Mouse (Mus musculus) naive thymus-derived CD4-positive, alpha-beta T cell, adult 2 months (primary cell): Measurements from ENCODE around the gene Lfng.
A peak's percentile ranks its signal among the peaks of the same experiment; 100 is the strongest.

Experiments
- DNase-seq: peaks from one replicate; pipeline ENCODE4 v3.0.0-alpha.2; 2011; ENCODE audit warnings: low read depth

Lfng gene

DNA sequence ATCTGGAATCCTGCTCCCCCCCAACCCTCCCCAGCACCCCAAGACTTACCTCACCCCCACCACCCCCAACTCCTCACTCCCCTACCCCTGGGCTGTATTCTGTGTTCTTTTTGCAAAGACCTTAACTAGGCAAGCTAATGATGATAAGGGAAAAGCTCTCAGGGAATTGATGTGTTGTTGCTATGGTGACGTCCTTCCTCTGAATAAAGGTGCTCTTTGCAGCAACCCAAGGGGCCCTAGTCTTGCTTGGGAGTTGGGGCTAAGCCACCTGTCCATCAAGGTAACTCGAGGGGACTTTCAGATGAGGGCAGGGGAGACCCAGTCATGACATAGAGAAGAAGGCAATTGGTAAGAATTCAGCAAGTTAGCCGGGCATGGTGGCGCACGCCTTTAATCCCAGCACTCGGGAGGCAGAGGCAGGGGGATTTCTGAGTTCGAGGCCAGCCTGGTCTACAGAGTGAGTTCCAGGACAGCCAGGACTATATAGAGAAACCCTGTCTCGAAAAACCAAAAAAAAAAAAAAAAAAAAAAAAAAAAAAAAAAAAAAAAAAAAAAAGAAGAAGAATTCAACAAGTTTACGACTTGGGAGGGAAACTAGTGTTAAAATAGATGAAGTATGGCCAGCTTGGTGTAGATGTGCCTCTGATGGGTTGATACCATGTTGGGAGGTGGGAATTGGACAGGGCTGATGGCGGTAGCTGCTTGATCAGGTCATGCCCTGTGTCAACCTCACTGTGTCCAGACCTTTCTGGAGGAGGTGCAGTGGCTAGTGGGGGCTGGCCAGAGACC is 8.4 kb downstream of the Lfng start:
- DNase-seq, result peak; percentile 50

DNA sequence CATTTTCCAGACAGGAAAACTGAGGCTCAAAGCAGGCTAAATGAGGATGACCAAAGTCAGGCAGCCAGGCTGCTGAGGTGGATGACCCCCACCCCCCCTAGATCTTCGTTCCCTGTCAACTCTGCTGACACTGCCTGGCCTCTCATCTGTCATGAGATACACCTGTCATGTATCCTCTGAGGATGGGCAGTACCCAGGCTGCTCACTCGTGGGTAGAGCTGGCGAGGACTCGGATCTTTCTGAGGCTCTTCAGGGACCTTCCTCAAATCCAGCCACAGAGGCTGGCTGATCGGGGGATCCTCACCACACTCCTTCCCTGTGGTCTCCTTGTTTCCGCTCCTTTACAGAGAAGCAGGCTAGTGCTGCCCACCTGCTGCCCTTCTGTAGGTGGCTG is 9.0 kb downstream of the Lfng start:
- DNase-seq, result peak; percentile 52

DNA sequence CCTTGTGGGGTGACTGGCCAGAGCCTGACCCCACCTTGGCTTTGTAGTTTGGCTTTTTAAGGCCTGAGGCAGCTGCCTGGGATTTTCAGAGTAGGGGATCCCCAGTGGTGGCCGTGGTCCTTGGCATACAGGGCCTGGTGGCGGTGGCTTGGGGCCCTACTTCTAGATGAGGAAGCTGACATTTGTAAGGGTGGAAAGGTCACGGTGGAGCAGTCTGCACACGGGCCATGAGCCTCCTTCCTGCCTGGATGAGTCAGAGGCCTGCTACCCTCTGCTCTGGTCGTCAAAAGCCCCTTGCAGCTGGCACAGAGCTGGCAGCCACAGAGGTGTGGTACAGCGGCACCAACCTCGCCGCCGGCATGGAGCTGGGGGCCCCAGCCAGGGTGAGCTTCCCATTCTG is 9.6 kb downstream of the Lfng start:
- peak; percentile 79 for DNase-seq

DNA sequence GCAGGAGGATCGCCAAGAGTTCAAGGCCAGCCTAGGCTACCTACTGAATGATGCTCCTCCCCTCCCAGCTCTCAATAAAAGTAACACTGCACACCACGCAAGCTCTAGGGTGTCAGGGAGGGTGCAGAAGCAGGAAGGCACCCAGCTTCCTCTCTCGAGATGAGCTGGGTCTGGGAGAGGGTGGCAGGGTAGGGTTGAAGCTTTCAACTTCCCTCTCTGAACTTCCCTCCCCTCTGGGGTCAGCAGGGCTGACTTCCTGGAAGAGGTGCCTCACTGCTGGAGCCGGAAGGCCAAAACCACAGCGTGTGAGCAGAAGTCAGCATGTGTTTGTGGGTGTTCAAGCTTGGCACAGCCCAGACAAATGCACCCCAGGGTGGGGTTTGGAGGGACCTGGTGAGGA is 10.6 kb downstream of the Lfng start:
- DNase-seq, result peak; percentile 88

DNA sequence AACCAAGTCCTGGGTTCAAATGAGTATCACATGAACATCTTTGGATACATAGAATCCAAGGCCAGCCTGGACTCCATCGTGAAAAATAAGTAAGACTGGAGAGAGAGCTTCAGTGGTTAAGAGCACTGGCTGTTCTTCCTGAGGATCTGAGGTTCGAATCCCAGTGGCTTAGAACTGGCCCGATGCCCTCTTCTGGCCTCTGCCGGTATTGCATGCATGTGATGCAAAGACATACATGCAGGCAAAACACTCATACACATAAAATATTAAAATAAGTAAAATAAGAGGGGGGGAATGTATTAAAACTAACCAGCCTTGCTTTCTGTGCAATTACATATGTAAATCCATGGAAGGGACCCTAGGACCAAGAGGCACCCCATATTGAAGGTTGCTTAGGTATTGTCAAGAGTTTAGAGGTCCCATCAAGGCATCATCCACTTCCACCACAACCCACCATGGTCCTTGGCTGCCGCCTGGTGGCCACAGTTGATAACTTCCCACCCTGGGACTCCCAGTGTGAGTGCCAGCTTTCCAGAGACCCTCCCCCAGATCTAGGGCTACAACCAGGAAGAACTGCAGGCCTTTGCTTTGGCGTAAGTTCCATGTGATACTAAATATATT is 12.1 kb downstream of the Lfng start:
- DNase-seq, result peak; percentile 91

DNA sequence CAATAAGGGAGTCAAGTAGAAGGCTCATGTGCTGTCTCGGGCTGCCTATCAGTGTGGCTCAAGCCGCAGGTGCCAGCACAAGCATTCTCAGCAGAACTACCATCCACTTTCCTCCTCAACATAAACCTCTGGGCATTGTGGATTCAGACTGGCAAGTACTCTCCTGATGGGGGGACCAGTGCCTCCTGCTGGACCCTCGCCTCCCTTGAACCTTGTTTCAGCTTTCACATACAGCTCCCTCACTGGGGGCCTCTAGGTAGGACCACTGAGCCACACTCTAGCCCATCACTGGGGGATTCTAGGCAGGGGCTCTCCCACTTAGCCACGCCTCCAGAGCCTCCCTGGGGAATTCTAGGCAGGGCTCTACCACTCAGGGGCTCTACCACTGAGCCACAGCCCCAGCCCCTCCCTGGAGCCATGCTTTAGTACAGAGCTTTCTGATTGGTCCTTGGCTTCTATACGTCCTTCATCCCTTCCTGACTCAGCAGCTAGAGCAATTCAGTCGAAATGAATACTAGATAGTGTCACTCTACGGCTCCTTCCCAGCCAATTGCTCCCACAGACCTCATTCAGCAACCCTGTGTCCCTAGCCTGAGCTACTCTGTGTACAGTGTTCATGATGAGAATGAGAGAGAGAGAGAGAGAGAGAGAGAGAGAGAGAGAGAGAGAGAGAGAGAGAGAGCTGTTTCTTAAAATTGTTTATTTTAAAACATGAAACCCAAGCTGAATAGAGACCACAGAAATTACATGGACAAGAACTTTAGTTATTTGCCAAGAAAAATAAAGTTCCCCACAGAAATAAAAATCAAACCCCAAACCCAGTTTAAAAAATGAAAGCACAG is 13.0 kb downstream of the Lfng start:
- peak; percentile 44 for DNase-seq

DNA sequence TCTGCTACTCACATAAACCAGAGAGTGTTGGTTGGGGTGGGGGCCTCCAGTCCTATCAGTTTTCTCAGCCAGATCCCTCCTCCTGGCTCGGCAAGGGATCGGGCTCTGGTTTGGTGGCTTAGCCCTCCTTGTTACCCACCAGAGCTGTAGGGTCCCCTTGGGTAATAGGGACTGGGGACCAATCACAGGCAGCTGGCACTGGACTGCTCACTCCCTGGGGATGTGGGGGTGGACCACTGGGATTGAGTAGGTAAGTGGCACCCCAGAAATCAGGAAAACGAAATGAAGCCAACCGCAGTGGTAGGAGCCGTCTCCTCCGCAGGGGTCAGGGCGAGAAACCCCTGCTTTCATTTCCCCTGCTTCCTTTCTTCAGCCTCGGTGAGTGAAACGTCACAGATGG is 14.0 kb downstream of the Lfng start:
- no peak for DNase-seq

DNA sequence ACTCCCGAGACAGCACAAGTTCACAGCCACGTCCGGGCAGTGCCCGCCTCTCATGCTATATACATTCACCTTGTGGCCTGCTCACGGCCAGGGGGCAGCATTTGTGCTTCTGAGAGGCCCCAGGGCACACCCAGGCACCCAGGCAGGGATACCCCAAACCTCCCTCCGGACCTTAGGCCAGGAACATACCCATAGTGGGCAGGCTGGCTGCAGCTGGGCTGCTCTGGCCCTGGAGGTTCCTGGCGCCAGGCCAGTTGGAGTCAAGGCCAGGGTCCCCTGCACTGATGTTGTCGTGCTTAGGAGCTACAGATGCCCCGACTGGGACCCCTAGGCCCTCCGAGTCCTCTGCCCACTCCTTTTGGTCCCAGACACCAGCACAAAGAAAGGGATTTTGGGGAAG is 14.4 kb downstream of the Lfng start:
- DNase-seq, result no peak

DNA sequence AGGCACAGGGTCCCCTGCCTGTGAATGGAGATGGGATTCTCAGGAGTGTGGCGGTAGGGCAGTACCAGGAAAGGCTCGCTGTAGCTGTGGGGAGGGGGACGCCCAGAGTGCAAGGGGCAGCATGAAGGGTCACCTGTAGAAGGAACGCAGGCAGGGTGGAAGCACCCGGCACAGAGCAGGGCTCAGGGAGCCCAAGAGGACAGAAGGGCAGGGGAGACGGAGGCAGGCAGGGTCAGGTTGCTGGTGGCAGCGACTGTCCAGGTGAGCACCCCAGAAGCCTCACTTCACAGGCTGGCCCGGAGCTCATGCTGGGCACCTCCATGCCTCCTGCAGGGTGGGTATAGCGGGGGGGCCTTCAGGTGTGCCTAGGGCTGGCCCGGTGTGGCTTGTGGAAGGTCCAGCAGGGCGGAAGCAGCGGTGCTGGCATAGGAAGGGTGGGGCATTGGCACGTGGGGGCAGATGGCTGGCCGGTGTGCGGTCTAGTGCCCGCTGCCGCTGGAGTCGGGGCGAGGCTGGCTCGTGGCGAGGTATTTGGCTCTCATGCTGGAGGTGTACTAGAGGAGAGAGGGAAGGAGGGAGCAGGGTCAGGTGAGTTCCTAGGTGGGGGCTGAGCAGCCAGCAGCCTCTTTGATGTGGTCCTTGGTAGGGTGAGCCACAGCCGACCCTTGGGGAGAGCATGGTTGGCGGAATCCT is 16.0 kb downstream of the Lfng start:
- no peak for DNase-seq

DNA sequence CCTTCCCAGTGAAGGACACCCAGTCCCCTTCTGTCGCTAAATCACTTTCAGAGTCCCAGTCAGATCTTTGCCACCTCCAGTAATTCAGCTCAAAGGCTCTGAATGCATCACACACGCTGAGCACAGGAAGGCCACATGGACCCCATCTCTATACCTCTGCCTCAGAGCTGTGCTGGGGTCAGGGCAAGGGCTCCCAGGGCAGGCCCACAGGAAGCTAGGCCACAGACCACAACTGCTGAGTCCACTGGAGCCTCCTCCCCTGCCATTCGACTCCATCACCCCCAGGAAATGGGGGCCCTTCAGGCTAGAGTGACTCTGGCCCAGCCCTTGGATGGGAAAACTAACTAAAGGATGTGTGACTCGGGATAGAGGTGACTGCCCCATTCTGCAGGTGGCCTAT is 16.7 kb downstream of the Lfng start:
- DNase-seq, result no peak

DNA sequence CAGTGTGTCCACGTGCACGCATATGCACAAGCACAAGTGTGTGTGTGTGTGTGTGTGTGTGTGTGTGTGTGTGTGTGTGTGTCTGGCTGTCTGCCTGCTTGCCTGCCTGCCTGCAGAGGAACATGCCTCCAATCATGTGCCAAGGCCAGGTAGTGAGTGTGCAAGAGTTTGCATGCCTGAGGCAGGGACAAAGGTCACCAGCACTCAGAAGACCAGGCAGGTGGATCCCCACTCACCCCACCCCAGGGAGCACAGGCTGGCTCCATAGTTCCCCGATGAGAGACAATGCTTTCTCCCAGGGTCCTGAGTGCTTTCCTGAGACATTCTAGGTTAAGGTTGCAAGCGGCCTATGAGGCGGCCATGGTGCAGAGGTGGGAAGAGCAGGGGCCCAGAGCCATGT is 17.1 kb downstream of the Lfng start:
- DNase-seq, result no peak

DNA sequence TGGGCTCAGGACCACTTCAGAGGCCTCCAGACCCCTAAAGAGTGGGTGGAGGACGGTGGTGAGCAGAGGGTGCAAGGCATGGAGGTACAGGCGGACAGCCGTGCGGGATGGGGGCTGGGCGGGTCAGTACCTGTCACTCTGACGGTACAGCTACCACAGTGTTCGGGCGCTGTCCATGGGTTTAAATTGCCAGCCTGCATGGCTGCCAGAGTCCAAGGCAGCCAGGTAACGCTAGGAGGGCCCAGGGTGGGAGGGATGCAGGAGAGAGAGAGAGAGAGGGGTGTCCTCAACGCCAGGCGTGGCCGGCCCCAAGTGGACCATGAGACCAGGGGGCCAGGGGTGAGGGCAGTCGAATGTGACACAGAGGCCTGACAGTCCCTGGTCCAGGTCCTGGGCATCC is 17.8 kb downstream of the Lfng start:
- DNase-seq, result no peak

DNA sequence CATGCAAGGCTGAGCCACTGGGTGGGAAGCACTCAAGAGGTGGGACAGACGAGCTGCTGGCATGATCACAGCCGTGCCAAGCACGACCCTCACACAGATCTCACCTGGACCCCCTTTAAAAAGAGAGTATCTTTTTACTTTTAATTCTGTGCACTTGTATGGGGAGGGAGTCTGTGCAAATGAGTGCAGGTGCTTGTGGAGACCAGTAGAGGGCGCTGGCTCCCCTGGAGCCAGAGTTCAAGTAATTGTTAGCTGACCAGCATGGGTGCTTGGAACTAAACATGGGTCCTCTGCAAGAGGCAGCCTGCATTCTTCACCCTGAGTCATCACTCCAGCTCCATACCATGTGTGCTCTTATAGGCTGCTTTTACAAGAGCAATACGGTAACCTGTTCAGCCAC is 20.5 kb downstream of the Lfng start:
- no peak for DNase-seq

DNA sequence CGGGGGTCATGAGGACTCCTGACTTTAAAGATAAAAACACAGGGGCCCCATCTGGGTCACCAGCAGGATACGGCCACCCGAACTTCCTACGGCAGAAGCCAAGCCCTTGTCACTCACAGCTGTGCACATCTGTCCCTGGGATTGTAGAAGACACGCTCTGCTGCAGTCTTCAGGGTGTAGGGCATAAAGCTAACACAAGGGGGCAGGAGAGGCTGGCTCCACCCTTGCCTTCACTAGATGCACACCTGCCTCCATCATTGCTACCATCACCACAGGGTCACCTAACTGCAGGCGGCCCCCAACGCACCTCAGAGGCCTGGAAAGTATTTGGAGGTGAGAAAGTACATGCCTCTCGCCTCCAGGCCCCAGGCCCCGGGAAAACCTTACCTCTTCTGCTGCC is 21.9 kb downstream of the Lfng start:
- peak; percentile 73 for DNase-seq

DNA sequence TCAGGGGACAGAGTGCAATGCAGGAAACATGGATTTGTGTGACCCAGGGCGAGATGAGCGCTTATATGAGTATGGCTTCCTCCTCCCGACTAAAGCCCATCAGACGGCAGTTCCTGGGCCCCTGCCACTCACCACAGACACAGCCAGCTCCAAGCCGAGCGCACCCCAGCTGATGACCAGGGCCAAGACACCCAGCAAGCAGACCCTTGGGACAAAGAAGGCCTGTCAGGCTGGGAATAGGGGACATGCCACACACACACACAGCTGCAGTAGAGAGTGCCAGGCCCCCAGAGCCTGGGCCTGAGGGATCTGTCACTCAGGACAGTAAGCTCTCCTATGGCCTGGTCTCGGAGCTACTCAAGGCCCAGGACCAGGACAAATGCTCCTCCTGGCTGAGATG is 26.3 kb downstream of the Lfng start:
- no peak for DNase-seq

DNA sequence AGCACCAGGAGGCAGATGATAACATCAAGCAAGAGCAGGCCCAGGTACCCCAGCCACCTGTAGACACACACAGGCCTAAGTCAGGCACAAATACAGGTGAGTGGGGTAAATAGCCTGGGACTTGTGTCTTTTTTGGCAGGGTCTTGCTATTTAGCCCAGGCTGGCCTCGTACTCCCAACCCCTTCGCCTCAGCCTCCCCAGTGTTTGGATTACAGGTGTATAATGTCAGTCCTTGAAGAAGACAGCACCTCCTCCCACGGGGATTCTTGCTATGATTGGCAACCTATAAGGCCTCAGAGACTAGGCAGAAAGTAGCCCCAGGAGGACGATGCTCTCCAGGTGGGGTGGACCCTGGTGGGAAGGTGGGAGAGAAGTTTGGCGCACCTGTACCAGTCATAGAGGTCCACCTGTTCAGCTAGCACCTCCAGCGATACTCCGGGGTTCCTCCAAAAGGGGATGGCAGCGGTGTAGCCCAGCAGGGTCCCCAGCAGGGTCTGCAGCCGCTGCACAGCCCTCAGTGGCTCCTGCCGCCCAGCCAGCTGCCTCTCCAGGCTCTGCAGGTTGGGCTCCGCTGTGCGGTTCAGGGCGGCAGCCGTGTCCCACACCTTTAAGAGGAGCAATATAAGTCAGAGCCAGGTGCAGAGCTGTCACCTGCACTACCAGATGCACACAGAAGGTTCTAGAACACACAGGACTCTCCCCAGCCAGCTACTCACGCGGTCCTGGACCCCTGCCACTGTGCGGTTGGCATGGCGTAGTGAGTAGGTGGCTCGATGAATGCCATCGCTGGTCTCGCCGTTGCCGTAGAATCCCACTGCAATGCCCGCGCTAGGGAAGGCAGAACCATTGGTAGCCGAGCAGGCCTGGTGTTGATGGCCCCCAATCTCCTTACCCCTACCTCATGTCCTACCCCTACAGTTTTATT is 27.9 kb downstream of the Lfng start:
- no peak for DNase-seq

DNA sequence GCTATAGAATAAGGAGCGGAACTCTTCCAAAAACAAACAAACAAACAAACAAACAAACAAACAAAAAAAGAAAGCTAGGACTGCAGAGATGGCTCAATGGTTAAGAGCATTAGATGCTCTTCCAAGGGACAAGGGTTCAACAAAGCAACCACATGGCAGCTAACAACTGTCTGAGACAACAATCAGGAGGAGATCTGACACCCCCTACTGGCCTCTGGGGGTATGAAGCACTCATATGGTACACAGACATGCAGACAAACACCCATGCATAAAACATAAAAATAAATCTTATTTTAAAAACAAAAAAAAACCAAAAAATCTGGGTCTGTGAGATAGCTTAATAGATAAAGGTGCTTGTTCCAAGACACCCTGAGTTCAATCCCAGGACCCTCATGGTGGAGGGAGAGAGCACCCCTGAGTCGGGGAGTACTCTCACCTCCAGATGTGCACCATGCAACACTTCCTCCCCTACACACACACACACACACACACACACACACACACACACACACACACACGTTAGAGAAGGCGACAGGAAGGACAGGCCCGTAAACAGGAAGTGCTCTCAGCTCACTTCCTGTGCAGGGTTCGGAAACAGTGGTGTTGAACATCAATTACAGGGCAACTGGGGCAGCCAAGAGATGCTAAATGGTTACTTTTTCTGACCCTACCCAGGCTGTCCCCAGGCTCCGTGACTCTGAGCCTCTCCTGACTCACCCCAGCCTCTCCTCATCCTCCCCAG is 29.4 kb downstream of the Lfng start:
- peak; percentile 75 for DNase-seq

DNA sequence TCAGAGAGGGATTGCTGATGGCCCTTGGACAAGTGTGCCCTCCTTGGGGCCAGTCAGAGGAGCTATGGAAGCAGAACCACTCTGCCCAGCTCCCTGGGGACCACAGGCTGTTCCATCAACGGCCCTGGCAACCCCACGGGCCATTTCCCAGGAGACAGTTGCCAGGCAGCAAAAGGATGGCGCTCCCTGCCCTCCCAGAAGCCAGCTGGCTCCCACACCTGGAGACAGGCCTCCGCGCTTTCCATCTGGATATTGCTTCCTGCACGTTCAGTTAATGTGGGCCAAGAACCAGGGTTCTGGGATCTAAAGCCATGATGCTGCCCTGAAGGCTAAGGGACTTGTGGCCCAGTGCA is 29.9 kb downstream of the Lfng start:
- DNase-seq, result no peak

DNA sequence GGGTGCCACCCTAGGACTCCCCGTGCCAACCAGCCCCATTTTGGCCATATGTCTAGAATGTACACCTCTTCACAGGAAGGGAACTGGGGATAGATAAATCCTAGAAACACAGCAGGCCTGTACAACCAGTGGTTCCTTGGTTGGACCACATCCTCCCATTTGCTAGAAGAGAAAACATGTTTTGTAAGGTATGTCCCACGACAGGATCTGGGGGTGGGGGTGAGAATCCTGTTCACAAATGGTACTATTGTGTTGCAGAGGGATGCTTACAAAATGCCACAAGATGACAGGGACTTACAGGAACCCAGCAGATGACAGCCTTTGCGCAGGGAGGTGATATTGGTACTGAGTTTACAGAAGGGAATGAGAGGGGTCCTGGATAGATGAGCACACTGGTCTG is 30.9 kb downstream of the Lfng start:
- DNase-seq, result peak; percentile 69

DNA sequence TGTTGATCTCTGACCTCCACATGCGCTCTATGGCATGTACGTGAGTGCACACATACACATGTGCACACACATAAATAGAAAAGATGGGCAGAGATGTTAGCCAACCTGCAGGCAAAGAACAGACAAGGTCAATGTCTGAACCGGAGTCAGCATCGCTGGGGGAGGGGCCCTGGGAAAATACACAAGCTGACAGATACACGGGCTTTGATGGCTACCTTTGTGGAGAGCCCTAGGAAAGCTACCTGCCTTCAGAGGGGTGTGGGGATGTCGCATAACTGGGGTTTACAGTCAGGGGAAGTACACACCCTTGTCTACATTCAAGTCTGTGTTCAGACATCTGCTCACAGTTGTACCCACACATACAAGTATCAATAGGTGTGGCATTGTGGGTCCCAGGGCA is 31.4 kb downstream of the Lfng start:
- peak; percentile 53 for DNase-seq

DNA sequence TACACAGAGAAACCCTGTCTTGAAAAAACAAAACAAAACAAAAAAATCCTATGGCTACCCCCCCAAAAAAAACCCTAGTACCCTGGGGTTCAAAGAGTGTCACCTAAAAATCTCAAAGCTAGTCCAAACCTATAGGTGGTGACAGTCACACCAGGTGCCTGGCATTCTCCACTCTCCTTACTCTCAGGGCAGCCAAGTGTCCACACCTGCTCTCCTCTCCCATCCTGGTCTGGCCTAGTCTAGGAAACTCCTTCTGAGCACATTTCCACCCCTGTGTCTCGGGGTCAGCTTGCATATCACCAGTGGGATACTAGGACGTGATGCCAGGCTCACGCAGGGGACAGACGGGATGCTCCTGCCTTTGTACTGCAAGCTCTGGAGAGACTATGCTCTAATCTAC is 32.2 kb downstream of the Lfng start:
- no peak for DNase-seq
